Mouse (Mus musculus) MN1 (cell line): ENCODE measurements at regions not wholly inside any gene's neighbourhood (a gene's known extent, or its start where the extent isn't known, plus 50 kb on each side); places are given as distances from the start of the nearest gene placed in this dataset.

Experiments
- DNase-seq: peaks from one replicate; pipeline ENCODE4 v3.0.0-alpha.2; 2016; ENCODE audit warnings: low spot score

DNA sequence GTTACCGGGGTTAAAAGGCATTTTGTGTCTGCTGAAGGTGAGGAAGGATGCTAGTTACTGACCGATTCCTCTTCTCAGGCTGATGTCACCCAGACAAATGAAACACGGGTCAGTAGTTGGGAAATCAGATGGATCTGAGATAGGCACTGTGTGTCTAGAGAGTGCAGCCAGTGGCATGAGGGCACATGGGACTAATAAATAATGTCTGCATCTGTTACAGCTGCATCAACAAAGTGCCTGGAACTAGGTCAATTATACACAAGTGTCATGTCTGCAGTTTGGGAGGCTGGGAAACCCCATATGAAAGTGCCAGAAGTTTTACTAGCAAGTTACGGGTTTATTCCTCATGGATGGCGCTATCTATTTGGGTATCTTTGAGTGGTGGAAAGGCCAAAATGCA, 68.8 kb downstream of the Cxcl12 start:
- DNase-seq = peak; percentile 52

DNA sequence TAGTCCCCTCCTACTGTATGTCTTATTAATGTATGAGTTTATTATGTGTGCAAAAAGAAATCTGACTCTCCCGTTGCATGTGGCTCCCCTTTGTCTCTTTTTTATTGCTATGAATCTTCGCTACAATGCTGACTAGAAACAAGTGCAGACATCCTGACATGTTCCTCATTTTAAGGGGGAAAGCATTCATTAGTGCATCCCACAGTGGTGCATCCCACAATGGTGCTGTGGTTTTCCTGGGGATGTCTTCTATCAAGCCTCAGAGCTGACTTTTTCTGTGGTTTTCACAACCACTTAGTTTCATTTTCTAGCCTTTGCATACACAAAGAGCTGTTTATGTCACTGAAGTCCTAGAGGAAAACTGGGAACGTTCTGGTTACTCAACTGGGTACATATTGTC, 72.9 kb downstream of the Cxcl12 start:
- no peak for DNase-seq

DNA sequence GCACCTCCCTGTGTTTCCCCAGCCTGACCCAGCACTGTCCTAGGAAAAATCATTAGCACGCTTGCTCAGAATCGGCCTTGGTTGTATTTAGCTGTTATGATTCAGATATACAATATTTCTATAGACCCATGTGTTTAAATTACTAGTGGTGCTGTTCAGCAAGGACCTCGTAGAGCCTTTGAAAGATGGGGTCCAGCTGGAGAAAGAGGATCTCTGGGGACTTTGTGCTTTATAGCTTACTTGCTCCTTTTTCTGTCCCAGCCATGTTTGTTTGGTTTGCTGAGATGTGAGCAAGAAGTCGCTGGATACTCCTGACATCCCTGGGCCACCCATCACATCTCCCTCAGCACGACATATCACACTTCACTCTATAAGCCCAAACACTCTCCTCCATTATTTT, 77.1 kb downstream of the Cxcl12 start:
- no peak for DNase-seq

DNA sequence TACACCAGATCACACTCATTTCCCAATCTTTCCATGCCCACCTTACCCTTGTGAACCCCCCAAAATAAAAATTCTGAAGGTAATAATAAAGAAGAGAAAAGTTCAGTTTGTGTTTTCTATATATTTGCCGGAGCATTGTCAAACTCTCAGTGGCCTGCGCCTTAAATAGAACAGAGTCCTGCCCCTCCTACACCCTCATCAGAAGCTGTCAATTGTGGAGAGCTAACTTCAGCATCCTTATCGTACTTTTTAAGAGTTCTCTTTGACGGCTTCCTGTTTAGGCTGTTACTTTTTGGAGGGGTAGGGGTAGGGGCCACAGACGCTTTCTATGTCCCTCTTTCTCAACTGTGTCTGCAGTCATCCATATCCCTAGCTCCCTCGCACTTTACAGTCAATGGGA, 77.5 kb downstream of the Cxcl12 start:
- no peak for DNase-seq

DNA sequence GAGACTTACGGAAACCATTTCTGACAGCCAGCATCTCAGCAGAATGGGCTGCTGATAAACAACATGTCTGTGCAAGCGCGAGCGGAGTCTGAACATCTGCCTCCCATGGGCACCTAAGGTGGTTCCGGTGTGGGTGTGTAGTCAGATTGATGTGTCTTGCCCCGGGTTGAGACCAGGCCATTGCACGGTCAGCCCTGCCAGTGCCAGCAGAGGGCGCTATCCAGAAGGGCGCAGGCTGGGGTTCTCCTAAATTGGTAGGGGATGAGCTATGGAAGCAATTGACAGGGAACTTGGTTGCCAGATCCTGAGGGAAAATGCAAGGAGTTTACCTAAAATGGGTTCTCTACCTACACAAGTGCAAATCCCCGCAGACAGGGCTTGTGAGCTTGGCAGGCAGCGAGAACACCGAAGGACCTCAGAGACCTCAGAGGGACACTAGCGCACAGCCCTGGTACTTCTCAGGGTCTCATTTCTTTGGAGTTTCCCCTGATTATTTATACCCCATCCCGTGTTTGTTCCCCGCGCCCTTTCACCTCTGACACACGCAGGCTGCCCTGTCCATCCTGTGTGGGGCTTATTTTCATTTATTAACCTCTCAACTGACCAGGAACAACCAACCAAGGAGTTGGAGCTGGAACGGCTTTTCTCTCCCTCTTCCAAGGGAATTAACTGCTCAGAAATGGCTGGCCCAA, 81.0 kb downstream of the Cxcl12 start:
- no peak for DNase-seq

DNA sequence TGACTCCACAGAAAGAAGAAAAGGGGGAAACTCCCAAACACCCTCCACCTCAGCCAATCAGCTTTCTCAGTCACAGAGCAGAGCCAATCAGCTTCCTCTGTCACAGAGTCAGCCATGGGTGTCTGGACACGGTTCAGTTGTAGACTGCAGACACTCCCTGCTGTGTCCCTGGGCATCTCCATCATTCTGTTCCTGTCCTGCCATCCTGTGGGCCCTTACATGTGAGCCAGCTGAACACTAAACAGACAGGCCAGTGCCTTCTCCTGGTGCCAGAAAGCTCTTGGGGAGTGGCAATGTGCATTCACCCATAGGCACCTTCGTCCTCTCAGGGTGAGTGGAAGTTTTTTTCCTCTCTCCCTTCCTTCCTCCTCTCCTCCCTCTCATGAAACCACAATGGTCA, 81.7 kb downstream of the Cxcl12 start:
- no peak for DNase-seq

DNA sequence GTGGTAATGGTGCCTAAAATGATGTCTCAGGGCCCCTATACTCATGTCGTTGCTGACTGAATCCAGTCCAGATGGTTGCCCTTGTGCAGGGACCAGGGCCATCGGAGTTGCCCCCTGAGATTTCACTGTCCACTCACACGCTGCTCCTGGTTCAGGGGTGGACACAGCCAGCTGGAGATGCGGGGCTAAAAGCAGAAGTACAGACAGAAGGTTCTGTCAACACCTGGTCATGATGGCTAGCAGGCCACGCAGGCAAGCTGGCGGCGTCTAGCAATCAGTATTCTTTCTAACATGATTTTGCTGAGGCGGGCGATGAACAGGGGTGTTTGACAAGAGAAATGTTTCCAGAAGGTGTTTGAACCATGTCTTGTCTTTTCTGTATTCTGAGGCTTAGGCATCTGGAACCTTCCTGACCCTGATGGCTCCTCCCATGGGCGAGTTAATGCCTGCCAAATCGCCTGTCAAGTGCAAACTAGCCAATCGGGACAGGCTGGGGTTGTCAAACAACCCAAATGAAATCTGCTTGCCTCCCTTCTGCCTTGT, 83.1 kb downstream of the Cxcl12 start:
- DNase-seq = peak; percentile 18

DNA sequence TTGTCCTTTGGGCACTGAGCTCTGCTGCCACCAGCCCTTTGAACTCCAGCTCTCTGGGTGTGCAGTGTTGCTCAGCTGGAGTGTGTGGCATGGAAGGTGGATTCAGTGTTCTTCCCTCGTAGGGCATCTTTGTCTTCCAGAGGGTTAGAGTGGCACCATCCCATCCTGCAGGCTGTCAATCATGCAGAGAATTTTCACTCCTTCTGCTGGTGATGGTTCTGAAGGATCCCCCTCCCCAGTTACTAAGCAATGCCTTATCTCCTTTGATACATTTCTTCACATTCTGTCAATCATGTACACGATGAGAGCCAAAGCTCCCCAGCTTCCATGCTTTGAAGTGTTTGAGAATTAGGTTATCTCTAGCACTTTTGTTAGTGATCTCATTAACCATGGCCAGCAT, 84.0 kb downstream of the Cxcl12 start:
- DNase-seq = no peak

DNA sequence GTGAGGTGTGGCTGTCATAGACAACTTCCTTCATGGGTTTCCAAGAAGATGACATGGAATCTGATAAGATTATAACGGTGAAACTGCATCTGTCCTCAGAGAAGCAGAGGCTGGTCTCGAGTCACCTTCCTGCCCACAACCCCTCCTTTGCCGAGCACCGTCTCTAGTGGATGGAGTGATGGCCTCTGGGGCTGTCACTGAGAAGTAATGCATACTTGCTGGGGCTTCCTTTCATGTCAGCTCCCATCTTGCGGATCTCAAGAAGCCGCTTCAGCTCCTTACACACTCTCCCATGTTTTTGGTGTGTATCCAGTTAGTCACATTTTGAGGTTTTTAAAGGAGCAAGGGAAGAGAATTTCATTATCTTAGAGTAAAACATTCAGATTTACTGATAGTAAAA, 84.7 kb downstream of the Cxcl12 start:
- DNase-seq = no peak

DNA sequence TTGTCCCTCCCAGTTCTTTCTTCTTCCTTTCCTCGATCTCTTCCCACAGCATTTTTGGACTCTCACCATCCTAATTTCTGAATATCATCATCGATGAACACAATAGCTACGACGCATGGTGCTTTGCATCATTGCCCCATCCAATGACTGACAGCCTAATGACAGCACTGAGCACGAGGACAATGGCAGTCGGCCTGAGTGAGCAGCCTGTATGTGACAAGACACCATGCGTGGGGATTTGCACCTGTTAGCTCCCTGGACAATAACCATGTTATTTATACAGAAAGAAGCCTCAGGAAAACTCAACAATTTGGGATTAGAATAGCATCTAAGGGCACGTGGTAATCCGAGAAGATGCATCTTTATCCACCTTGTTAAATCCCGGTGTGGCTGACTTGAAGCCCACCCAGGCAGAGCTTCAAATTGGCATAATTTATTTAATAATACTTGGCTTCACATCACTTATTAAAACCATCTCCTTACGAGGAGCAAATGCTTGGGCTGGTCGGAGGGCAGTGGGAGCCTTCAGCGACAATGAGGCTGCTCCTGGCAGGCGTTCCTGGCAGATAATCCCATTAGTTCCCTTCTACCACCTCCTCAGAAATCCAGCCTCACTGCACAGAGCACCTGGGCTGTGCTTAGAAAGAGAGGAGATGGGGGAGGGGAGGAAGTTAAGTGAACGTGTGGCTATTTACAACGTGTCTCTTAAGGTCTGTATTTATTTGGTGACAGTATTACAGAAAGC, 85.4 kb downstream of the Cxcl12 start:
- peak; percentile 33 for DNase-seq

DNA sequence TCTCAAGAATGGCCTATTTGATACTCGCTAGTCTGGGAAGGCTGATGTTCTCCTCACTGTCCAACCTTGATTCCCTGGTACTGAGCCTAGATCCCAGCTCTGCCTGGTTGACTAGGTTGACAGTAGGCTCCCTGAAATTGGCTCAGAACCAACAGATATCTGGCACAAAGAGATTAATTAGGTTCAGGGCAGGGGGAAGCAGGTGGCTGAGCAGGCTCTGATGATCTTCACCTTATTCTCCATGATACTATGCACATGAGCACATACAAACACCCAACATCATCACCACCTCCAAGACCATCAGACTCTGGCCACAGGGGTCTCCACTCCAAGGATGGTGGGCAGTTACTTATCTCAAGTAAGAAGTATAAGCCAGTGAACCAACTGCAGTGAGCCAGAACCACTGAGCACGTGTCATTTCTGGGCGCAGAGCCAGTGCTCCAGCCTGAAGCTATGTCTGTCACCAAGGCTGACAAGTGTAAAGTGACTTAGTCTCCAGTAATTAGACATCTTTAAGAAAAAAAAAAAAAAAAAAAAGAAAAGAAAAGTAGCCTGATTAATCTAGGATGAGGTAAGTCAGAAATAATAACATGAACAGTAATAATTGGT, 86.4 kb downstream of the Cxcl12 start:
- DNase-seq = peak; percentile 65

DNA sequence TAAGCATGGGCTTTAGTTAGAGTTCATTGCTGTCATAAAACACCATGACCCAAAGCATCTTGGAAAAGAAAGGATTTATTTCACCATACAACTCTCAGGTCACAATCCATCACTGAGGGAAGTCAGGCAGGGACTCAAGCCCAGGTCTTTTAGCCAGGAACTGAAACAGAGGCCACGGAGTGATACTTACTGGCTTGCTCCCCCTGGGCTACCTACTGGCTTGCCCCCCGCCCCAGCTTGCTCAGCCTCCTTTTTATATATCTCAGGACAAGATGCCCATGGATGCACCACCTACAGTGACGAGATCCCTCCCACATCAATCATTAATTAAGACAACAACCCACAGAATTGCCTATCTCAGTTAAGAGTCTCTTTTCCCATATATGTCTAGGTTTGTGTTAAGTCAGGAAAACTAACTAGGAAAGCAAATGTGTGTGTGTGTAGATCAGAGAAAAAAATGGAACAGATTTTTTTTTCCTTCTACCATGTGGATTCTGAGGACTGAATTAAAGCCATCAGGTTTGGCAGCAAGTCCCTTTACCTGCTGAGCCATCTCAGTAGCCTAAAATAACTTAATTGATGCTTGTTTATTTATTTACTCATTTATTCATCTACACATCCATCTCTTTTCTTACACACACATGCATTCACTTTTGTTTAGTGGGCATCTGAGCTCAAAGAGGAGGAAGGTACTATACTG, 87.2 kb downstream of the Cxcl12 start:
- DNase-seq = no peak

DNA sequence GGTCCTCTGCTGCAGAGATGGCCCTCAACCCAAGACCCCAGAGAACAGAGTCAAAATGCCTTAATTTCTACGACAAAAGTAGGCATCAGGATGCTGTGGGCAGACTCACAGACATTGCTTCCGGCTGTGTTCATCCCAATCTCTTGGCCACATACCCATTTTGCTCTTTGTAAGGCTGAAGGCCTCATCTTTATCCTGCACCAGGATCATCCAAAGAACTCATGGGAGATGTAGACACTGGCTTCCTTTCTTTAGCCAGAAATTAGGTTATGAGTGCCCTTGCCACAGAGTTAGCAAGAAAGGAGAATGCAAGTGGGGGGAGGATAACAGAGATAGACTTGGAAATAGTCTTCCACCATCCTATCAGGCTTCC, 87.8 kb downstream of the Cxcl12 start:
- no peak for DNase-seq

DNA sequence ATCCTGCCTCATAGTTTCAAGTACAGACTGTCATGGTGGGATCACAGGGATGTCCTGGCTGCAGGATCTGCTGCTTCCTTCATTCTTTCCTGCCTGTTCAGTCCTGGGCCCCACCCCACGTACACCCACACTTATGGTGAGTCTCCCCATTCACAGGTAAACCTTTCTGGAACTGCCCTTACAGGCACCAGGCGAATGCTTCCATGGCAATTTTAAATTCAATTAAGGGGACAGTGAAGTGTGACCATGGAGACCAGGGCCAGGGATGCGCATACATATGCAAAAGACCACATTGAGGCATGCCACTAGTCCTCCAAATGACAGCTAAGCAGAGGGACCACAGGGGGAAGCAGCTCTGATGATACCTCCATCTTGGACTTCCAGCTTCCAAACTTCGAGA, 89.3 kb downstream of the Cxcl12 start:
- DNase-seq = no peak

DNA sequence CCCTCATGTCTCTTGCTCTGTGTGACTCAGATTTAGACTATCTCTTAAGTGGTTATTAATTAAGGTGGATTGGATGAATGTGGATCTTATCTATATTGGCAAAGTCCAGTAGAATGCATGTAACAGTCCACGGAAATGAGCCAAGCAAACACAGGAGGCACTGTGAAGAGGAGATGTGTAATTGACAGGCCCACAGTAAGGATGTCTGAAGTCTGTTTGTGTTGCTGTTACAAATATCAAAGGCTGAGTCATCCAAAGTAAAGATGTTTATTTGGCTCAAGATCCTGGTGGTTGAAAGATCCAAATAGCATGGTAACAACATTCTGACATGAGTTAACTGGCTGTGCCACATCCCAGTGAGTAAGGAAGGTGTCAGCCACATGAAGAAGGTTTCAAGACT, 99.6 kb downstream of the Cxcl12 start:
- DNase-seq = peak; percentile 18

DNA sequence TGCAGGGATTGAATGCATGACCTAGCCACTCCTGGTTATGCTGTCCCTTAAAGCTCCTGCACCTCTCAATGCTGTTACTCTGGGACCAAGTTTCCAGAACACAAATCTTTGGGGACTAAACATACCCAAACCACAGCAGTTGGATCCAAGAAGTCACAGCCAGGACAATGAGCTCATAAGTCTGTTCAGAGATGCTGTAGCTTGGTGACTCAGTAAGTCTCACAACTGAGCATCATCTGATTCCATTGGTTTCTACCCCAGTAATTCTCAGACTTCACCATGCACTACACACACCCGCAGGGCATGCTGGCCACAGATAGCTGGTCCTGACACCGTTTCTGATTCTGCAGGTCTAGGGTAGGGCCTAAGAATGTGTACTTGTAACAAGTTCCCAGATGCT, 100.0 kb downstream of the Cxcl12 start:
- no peak for DNase-seq

DNA sequence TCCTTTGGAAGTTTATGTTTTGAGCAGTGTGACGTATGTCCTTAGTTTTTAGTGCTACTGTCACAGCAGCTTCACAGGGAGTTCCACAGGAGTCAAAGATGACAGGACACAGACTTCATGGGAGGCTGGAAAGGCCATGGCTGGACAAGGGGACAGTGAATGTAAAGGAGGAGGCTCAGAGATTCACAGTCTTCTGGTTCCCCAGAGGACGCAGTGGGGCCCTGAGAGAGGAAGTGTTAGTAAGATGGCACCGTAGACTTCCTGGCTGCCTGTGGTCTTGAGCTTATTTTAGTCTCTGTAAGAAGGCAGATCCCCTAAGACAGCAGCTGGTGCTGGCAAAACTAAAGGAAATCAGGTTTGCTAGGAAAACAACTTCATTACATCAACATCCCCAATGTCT, 101.9 kb downstream of the Cxcl12 start:
- no peak for DNase-seq

DNA sequence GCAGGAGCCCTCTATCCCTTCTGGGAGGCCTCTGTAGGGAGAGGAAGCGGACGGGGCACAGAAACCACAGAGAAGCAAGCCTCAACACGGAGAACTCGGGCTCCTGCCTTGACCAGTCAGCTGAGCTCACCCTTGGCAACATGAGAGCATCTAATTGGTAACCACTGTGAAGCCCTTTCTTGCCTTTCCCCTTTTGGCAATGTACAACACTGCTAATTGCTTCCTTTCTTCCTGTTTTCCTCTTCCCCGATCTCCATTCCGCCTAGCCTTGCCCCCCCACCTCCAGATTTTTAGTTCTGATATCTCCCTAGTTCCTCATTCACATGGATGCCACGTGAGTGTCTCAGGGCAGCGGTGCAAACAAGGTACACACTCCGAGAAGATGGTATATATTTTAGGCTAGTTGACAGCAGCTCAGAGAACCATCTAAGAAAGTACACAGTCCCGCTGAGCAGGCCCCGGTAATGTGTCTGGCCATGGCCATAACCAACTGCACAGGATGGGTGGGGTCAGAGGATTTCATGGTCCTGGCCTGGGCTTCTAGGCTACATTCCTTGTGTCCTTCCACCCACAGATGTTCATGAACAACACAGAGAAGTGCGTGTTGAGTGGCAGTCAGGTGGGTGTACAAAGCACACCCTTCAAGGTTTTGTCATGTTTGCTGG, 103.4 kb downstream of the Cxcl12 start:
- DNase-seq = no peak

DNA sequence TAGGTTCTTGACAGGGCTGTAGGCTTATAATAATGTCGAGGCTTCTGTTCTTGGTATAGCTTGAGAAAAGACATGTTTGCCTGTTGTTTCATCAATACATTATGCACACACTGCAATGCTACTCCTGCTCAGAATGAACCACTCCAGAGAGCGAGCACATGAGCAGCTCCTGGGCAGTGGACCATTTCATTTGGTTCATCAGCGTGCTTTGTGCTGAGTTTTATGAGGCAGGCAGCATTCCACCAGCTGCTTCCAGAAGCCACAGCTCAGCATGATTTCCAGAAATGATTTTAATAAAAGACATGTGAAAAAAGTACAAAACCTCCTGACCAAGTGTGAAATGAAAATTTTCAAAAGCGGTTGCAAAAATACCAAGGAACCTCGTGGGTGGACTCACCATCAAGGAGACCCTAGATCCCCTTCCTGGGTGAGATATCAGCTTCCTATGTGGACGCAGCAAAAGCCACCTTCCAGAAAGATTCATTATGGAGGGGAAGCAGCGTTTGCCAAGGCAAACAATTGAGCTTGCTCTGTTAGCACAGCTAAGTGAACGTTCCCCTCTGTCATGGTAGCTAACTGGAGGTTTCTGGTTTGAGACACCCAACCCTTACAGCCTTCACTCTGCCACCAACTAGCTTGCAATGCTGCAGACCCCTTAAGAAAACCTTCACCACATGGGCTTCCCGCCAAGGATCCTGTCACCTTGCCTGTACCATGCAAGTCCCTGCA, 104.1 kb downstream of the Cxcl12 start:
- DNase-seq = no peak

DNA sequence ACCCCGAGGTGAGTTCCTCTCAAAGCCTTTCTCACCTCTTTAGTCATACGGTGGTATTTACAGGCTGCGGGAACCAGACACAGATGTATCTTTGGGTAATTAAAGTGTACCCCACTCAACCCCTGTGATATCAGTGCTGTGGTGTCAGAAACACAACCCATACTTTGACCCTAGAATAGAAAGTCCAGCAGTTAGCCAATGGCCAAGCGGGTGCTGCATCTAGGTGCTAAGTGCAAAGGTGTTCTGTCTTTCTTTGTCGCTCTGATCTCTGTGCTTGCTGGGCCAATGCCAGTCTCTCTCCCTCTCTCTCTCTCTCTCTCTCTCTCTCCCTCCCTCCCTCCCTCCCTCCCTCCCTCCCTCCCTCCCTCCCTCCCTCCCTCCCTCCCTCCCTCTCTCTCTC, 107.6 kb downstream of the Cxcl12 start:
- no peak for DNase-seq

DNA sequence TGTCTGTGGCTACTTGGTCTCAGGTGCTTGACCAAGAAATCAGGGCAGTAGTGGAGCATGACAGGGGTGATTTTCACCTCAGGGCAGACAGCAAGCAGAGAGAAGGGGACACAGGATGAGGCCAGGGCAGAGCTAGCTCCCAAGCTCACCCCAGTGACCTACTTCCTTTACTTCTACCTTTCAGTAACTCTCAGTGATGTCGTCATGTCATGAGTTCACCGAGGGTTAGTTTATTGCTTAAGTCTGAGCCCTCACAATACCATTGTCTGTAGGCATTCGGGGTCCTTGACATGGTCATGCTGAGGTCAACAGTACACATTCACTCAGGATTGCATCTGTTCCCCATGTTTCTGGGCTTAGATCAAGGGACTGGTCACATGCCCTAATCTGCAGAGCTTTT, 108.5 kb downstream of the Cxcl12 start:
- no peak for DNase-seq
